Mouse (Mus musculus) brain, embryonic 14.5 days (tissue): ENCODE measurements around the gene Pbp2.

Experiments used
- CTCF ChIP-seq: fragments of 200-500 bp; IDR thresholded peaks from 2 replicates; pipeline ENCODE4 v1.5.1; 2012; ENCODE audit warnings: inconsistent platforms, mild to moderate bottlenecking, moderate library complexity, borderline replicate concordance; ENCODE audit not compliant: insufficient read depth, insufficient read length; ENCODE audit errors: extremely low read depth
- POLR2A ChIP-seq: fragments of 200-500 bp; IDR thresholded peaks from 2 replicates; pipeline ENCODE4 v1.6.1; 2012; ENCODE audit warnings: mild to moderate bottlenecking, inconsistent platforms, borderline replicate concordance; ENCODE audit not compliant: poor library complexity, insufficient read depth, insufficient read length, severe bottlenecking; ENCODE audit errors: extremely low read depth

- no peak for TF ChIP-seq POLR2A
- TF ChIP-seq CTCF, result no peak
These were observed 30.8 kb upstream of the Pbp2 start for GRCm38 (mm10) chr6:135341076-135341378.
